Mouse (Mus musculus) embryonic facial prominence, embryonic 11.5 days (tissue): ENCODE results near the gene Rnf43. TPM values are rescaled to one million over a fixed set of nuclear protein-coding genes. Genes with fewer than 3 reads are reported as not detected.

Experiments
- ATAC-seq: fragments of 200-750 bp; cut with Nextera tagmentation; replicated peaks from 2 replicates; pipeline ENCODE4 v1.8.0; 2017; ENCODE audit warnings: low read depth; ENCODE audit not compliant: insufficient number of reproducible peaks, low FRiP score, low TSS enrichment
- DNase-seq: peaks from one replicate; pipeline ENCODE4 v3.0.0-alpha.2; 2015; ENCODE audit warnings: low spot score
- H3K27ac ChIP-seq: fragments of 300-500 bp; sonication (generic); replicated peaks from 2 replicates; pipeline ENCODE4 v1.5.1; 2014; ENCODE audit warnings: mild to moderate bottlenecking, low read depth, low read length, control low read depth
- H3K27me3 ChIP-seq: fragments of 300-500 bp; sonication (generic); 2 replicates; pipeline ENCODE4 v1.6.1; 2014; ENCODE audit warnings: mild to moderate bottlenecking, low read length, moderate library complexity, mixed read lengths; ENCODE audit not compliant: control insufficient read depth, insufficient read depth
- H3K36me3 ChIP-seq: fragments of 300-500 bp; sonication (generic); replicated peaks from 2 replicates; pipeline ENCODE4 v1.6.1; 2014; ENCODE audit warnings: low read depth, mild to moderate bottlenecking, low read length, moderate library complexity, mixed read lengths; ENCODE audit not compliant: control insufficient read depth, insufficient read depth
- H3K4me1 ChIP-seq: fragments of 300-500 bp; sonication (generic); 2 replicates; pipeline ENCODE4 v1.6.1; 2014; ENCODE audit warnings: low read length, mixed read lengths; ENCODE audit not compliant: control insufficient read depth, insufficient read depth
- H3K4me2 ChIP-seq: fragments of 300-500 bp; sonication (generic); 2 replicates; pipeline ENCODE4 v1.6.1; 2014; ENCODE audit warnings: low read depth, mild to moderate bottlenecking, control low read depth, low read length, moderate library complexity
- H3K4me3 ChIP-seq: fragments of 300-500 bp; sonication (generic); 2 replicates; pipeline ENCODE4 v1.5.1; 2014; ENCODE audit warnings: low read depth, low read length, control low read depth
- H3K9ac ChIP-seq: fragments of 300-500 bp; sonication (generic); replicated peaks from 2 replicates; pipeline ENCODE4 v1.6.1; 2014; ENCODE audit warnings: mild to moderate bottlenecking, control low read depth, low read length
- H3K9me3 ChIP-seq: fragments of 300-500 bp; sonication (generic); replicated peaks from 2 replicates; pipeline ENCODE4 v1.6.1; 2016; ENCODE audit warnings: mild to moderate bottlenecking, low read length, inconsistent platforms, mixed read lengths; ENCODE audit not compliant: control insufficient read depth
- WGBS: fragments of 180-500 bp; shearing (Covaris S2); extraction: QIAGEN DNeasy Blood & Tissue Kit; methylation state at CpG from one replicate; pipeline ENCODE4 v1.1.7; 2014; 5-methylcytosine and 5-hydroxymethylcytosine counted together
- polyA plus RNA-seq: library from polyadenylated mRNA; unstranded; fragments of >200 nt; fragmentation: Nextera tagmentation; extraction: Ambion mirVana; gene quantifications from 2 replicates; pipeline ENCODE4 v1.2.1, GENCODE M21; 2014

The Rnf43 gene
- polyA plus RNA-seq, 1 experiment from 2014 or later: 2.0 TPM

GRCm38 (mm10) chr11:87638793-87639192 is 23.7 kb upstream of the Rnf43 start:
- whole genome bisulfite sequencing: 18% methylated on average over 2 of the region's 2 CpGs
- peak overlapping the region; percentile 79 for H3K4me2 ChIP-seq
- no peaks in the 10 kb centered on the region for H3K27me3 ChIP-seq
- no peaks in the 10 kb centered on the region for H3K9me3 ChIP-seq
- no peak overlapping the region for H3K27ac ChIP-seq
- no peaks in the 10 kb centered on the region for H3K36me3 ChIP-seq
- H3K4me1 ChIP-seq: no peaks in the 10 kb centered on the region
- DNase-seq (no peak), ATAC-seq (no peak)
- H3K4me3 ChIP-seq: peak overlapping the region; percentile 37
- peak overlapping the region; percentile 79 for H3K9ac ChIP-seq

GRCm38 (mm10) chr11:87639206-87639605 is 23.3 kb upstream of the Rnf43 start:
- WGBS: under 1% methylated on average over 29 of the region's 29 CpGs
- peak overlapping the region; percentile 37 for H3K4me3 ChIP-seq
- no peaks in the 10 kb centered on the region for H3K36me3 ChIP-seq
- no peak overlapping the region for H3K27ac ChIP-seq
- ATAC-seq: peak; percentile 83
- H3K4me1 ChIP-seq: no peaks in the 10 kb centered on the region
- H3K27me3 ChIP-seq: no peaks in the 10 kb centered on the region
- H3K9ac ChIP-seq: peak overlapping the region; percentile 79
- peak; percentile 69 for DNase-seq
- peak overlapping the region; percentile 79 for H3K4me2 ChIP-seq
- H3K9me3 ChIP-seq: no peaks in the 10 kb centered on the region

DNA sequence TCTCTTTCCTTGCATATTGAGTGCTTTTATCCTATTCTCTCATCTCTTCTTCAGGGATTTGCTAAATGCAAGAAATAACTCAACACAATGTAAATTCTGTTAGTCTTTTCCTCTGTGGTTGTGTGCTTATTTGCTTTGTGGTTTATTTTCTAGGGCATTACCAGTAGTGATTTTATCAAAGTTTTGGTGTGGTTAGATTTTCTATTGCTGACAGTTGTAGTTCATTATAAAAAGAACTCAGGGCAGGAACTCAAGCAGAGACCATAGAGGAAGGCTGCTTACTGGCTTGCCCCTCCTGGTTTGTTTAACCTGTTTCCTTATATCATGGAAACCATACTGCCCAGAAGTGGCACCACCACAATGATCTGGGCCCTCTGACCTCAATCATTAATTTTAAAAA is 19.7 kb upstream of the Rnf43 start:
- no peaks in the 10 kb centered on the region for H3K9me3 ChIP-seq
- H3K36me3 ChIP-seq: no peaks in the 10 kb centered on the region
- no peak overlapping the region for H3K4me2 ChIP-seq
- no peak overlapping the region for H3K4me3 ChIP-seq
- ATAC-seq: no peak
- no peaks in the 10 kb centered on the region for H3K4me1 ChIP-seq
- H3K27ac ChIP-seq: no peak overlapping the region
- no peak for DNase-seq
- no peak overlapping the region for H3K9ac ChIP-seq
- no peaks in the 10 kb centered on the region for H3K27me3 ChIP-seq

- Histone ChIP-seq H3K27ac (no peak overlapping the region), H3K4me2 (no peak overlapping the region), H3K27me3 (no peaks in the 10 kb centered on the region), H3K4me1 (no peaks in the 10 kb centered on the region), H3K9me3 (no peaks in the 10 kb centered on the region), H3K36me3 (no peaks in the 10 kb centered on the region), H3K9ac (no peak overlapping the region), H3K4me3 (no peak overlapping the region)
- no peak for DNase-seq
- WGBS: 76% methylated on average over 5 of the region's 5 CpGs
- ATAC-seq: no peak
Observed at GRCm38 (mm10) chr11:87654693-87655092, 7.8 kb upstream of the Rnf43 start.

DNA sequence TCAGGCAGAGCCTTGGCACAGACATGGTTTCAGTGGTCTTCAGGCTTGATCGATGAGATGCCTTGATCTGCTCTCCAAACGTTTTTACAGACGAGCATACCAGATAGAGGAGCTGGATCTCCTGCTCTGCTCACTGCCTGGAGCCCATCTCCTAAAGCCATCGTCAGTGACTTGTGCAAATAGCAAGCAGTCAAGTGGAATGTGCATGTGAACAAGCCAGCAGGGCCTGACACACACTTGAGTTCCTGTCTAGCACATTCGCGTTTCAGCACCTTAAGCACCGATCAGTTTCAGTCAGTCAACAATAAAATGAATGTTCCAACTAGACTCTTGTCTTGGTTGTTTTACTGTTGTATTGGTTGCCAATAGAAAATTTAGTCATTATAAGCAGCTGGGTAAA is 3.3 kb upstream of the Rnf43 start:
- ATAC-seq (no peak), DNase-seq (no peak)
- Histone ChIP-seq H3K4me3 (no peak overlapping the region), H3K36me3 (no peaks in the 10 kb centered on the region), H3K4me2 (no peak overlapping the region), H3K9me3 (no peaks in the 10 kb centered on the region), H3K27ac (no peak overlapping the region), H3K4me1 (no peaks in the 10 kb centered on the region), H3K27me3 (no peaks in the 10 kb centered on the region; the same call in 1 of the 2 replicates), H3K9ac (no peak overlapping the region)
- WGBS: 79% methylated on average over 7 of the region's 7 CpGs

GRCm38 (mm10) chr11:87662822-87663221 is 300 bp downstream of the Rnf43 start:
- Histone ChIP-seq H3K4me2 (peak overlapping the region; percentile 19), H3K9me3 (no peaks in the 10 kb centered on the region), H3K4me1 (no peaks in the 10 kb centered on the region), H3K36me3 (no peaks in the 10 kb centered on the region), H3K9ac (0 out of 2 replicates have a peak overlapping the region, but pooled peaks have one; percentile 18), H3K27me3 (no peaks in the 10 kb centered on the region; the same call in 1 of the 2 replicates), H3K27ac (no peak overlapping the region), H3K4me3 (peak overlapping the region; percentile 16)
- ATAC-seq (no peak), DNase-seq (no peak)
- WGBS: 12% methylated on average over 14 of the region's 14 CpGs

DNA sequence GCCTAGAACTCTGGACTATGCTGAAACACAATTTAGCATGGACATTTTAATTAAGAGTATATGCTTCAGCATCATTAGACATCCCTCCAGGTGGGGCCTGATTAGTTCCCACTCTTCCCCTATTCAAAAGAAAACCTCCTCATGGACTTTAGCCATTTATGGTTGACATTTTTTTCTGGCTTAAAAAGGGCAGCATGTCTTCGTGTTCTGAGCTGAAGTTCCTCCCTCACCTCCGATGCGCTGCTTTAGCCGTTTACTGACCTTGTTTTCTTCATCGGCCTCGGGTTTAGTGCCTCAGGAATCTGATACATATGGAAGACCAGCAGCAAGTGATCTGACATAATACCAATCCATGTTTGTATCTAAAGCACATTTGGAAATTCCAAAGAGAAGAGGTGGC is 1.4 kb downstream of the Rnf43 start:
- 79% methylated on average over 6 of the region's 6 CpGs for WGBS
- DNase-seq: no peak
- no peak overlapping the region; the same call in 1 of the 2 replicates for H3K4me3 ChIP-seq

DNA sequence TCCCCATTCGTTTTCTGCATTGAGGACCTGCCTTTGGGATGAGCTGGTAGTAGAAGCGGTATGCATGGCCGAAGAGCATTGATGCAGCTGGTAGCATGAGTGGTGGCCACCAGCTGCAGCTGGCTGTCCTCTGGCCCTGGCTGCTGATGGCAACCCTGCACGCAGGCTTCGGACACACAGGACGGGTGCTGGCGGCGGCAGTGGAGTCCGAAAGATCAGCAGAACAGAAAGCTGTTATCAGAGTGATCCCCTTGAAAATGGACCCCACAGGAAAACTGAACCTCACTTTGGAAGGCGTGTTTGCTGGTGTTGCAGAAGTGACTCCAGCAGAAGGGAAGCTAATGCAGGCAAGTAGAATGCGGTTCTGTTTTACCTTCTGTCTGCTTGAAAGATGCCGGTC is 2.0 kb downstream of the Rnf43 start:
- 80% methylated on average over 12 of the region's 12 CpGs for WGBS

More for the DNA sequence above, 1.4 kb downstream of the Rnf43 start:
- H3K27me3 ChIP-seq: no peaks in the 10 kb centered on the region; the same call in 1 of the 2 replicates
- H3K4me2 ChIP-seq: no peak overlapping the region
- no peaks in the 10 kb centered on the region for H3K9me3 ChIP-seq
- no peak for ATAC-seq
- H3K36me3 ChIP-seq: no peaks in the 10 kb centered on the region
- no peaks in the 10 kb centered on the region for H3K4me1 ChIP-seq
- no peak overlapping the region for H3K9ac ChIP-seq
- H3K27ac ChIP-seq: no peak overlapping the region

More for the DNA sequence above, 2.0 kb downstream of the Rnf43 start:
- ATAC-seq (no peak), DNase-seq (no peak)
- no peak overlapping the region for H3K27ac ChIP-seq
- H3K9ac ChIP-seq: no peak overlapping the region
- peak overlapping the region; percentile 4; the same call in 1 of the 2 replicates for H3K4me3 ChIP-seq
- H3K9me3 ChIP-seq: no peaks in the 10 kb centered on the region
- H3K4me1 ChIP-seq: no peaks in the 10 kb centered on the region
- H3K27me3 ChIP-seq: no peaks in the 10 kb centered on the region; the same call in 1 of the 2 replicates
- H3K4me2 ChIP-seq: no peak overlapping the region; the same call in 1 of the 2 replicates
- no peaks in the 10 kb centered on the region for H3K36me3 ChIP-seq
